In the genomic region with DNA sequence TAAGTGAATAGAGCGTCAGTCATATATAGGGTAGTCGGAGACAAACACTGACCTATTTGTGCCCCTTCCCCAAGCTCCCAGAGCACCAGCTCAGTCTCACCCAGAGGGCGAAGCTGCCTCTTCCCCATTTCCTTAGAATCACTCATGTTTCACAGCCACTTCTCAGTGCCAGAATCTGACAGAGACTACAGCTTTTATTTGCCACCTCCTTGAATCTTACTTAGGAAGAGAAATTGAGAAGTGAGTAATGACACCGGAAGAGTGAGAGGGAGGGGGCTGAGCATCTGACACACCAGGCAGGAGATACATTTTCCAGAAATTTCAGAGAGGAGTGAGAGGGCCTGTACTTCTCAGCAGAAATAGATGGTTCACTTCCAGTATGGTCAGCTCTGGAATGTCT, we compare ENCODE assay signal across 16 mouse cellular contexts. TPM values are rescaled to one million over a fixed set of nuclear protein-coding genes. Genes with fewer than 3 reads are reported as not detected.
"Had no signal": no experiment of that assay in that cellular context is flagged by ENCODE, and none has a peak within 500 bp of the region (broad histone marks: within the 10 kb centered on the region; RNA-seq: fewer than 3 reads in every experiment).

A gene (minus strand): TSS at position 224 of the 400 bp plus-strand sequence.

- ATAC-seq: liver, embryonic 12.5 days; midbrain, embryonic 16.5 days had no signal

- H3K4me1 ChIP-seq: kidney, embryonic 15.5 days; limb, embryonic 15.5 days; liver, embryonic 12.5 days; midbrain, embryonic 12.5 days; stomach, embryonic 15.5 days had no signal

- H3K4me3 ChIP-seq: kidney, embryonic 15.5 days; limb, embryonic 15.5 days; liver, embryonic 12.5 days; midbrain, embryonic 12.5 days; stomach, embryonic 15.5 days had no signal

- H3K4me2 ChIP-seq: kidney, embryonic 15.5 days; limb, embryonic 15.5 days; liver, embryonic 12.5 days; lung, embryonic 14.5 days; midbrain, embryonic 12.5 days; stomach, embryonic 15.5 days had no signal

- H3K27ac ChIP-seq: kidney, embryonic 15.5 days; limb, embryonic 15.5 days; liver, embryonic 12.5 days; midbrain, embryonic 12.5 days; stomach, embryonic 15.5 days had no signal

- H3K9ac ChIP-seq: kidney, embryonic 15.5 days; limb, embryonic 15.5 days; liver, embryonic 12.5 days; lung, embryonic 14.5 days; midbrain, embryonic 12.5 days; stomach, embryonic 15.5 days had no signal

- H3K9me3 ChIP-seq: kidney, embryonic 15.5 days; limb, embryonic 15.5 days; liver, embryonic 12.5 days; stomach, embryonic 15.5 days had no signal

- H3K36me3 ChIP-seq: kidney, embryonic 15.5 days; limb, embryonic 15.5 days; liver, embryonic 12.5 days; midbrain, embryonic 12.5 days; stomach, embryonic 15.5 days had no signal

- DNase-seq: kidney, adult 2 months; kidney, postnatal 14 days; lung, embryonic 14.5 days; lung, postnatal 10 days; lung, postnatal 4 days; right cerebral cortex, postnatal 4 days; thymus, postnatal 4 days had no signal

- H3K27me3 ChIP-seq: kidney, embryonic 15.5 days; limb, embryonic 15.5 days; liver, embryonic 12.5 days; midbrain, embryonic 12.5 days; stomach, embryonic 15.5 days had no signal

RNA-seq across cellular contexts. Expression of the gene that starts here (rescaled TPM):
- total RNA-seq: layer of hippocampus, postnatal 25 days had no signal
- polyA plus RNA-seq: kidney, embryonic 15.5 days; limb, embryonic 11.5 days; midbrain, embryonic 12.5 days; midbrain, embryonic 16.5 days; neural tube, embryonic 14.5 days had no signal
